Mouse (Mus musculus): ENCODE measurements around the gene Zdhhc12. TPM values are rescaled to one million over a fixed set of nuclear protein-coding genes. Genes with fewer than 3 reads are reported as not detected.

Zdhhc12 gene
- polyA plus RNA-seq, 1 experiment from 2014 or later = 20.5 TPM

GRCm38 (mm10) chr2:30092280-30092918 is 1.0 kb downstream of the Zdhhc12 start:
- H3K4me1 ChIP-seq = peaks cover 20% of the 10 kb centered on the region
- no peak for ATAC-seq (replicated peaks)
- H3K9ac ChIP-seq = no peak overlapping the region
- peak overlapping the region; percentile 85 for H3K4me2 ChIP-seq
- WGBS = 53% methylated on average over 6 of the region's 6 CpGs
- 0 out of 2 replicates have a peak, but pooled peaks cover 4% of the 10 kb centered on the region for H3K36me3 ChIP-seq (replicated peaks)
- no peaks in the 10 kb centered on the region for H3K27me3 ChIP-seq (replicated peaks)
- 0 out of 2 replicates have a peak overlapping the region, but pooled peaks have one; percentile 60 for H3K4me3 ChIP-seq
- H3K27ac ChIP-seq = no peak overlapping the region
- no peaks in the 10 kb centered on the region for H3K9me3 ChIP-seq

GRCm38 (mm10) chr2:30091521-30091920 is 1.9 kb downstream of the Zdhhc12 start:
- Histone ChIP-seq H3K27me3 (replicated peaks) (no peaks in the 10 kb centered on the region), H3K27ac (no peak overlapping the region), H3K4me2 (no peak overlapping the region), H3K4me3 (no peak overlapping the region), H3K9ac (no peak overlapping the region), H3K36me3 (replicated peaks) (no peaks in the 10 kb centered on the region), H3K9me3 (no peaks in the 10 kb centered on the region), H3K4me1 (peaks cover 20% of the 10 kb centered on the region)
- no peak for ATAC-seq (replicated peaks)
- WGBS = 90% methylated on average over 12 of the region's 12 CpGs

- H3K9me3 ChIP-seq = no peaks in the 10 kb centered on the region
- H3K9ac ChIP-seq = no peak overlapping the region
- no peak overlapping the region for H3K4me3 ChIP-seq
- H3K4me2 ChIP-seq = no peak overlapping the region
- no peaks in the 10 kb centered on the region for H3K36me3 ChIP-seq (replicated peaks)
- WGBS = 94% methylated on average over 4 of the region's 4 CpGs
- H3K27ac ChIP-seq = no peak overlapping the region
- H3K4me1 ChIP-seq = peaks cover 6% of the 10 kb centered on the region; the same call in 1 of the 2 replicates
- no peak for ATAC-seq (replicated peaks)
- no peaks in the 10 kb centered on the region for H3K27me3 ChIP-seq (replicated peaks)
Observed at GRCm38 (mm10) chr2:30087310-30087709, 6.1 kb downstream of the Zdhhc12 start.

GRCm38 (mm10) chr2:30084632-30085031 is 8.8 kb downstream of the Zdhhc12 start:
- Histone ChIP-seq H3K4me1 (peaks cover 6% of the 10 kb centered on the region; the same call in 1 of the 2 replicates), H3K4me2 (peak overlapping the region; percentile 42), H3K27ac (no peak overlapping the region), H3K27me3 (replicated peaks) (no peaks in the 10 kb centered on the region), H3K9me3 (no peaks in the 10 kb centered on the region), H3K9ac (peak overlapping the region; percentile 17; the same call in 1 of the 2 replicates), H3K4me3 (peak overlapping the region; percentile 16; the same call in 1 of the 2 replicates), H3K36me3 (replicated peaks) (no peaks in the 10 kb centered on the region)
- WGBS = 13% methylated on average over 12 of the region's 12 CpGs
- 0 out of 2 replicates have a peak, but pooled peaks have one; percentile 48 for ATAC-seq (replicated peaks)

GRCm38 (mm10) chr2:30084113-30084512 is 9.3 kb downstream of the Zdhhc12 start:
- Histone ChIP-seq H3K36me3 (replicated peaks) (no peaks in the 10 kb centered on the region), H3K9me3 (no peaks in the 10 kb centered on the region), H3K4me3 (no peak overlapping the region), H3K4me1 (peaks cover 6% of the 10 kb centered on the region; the same call in 1 of the 2 replicates), H3K9ac (0 out of 2 replicates have a peak overlapping the region, but pooled peaks have one; percentile 17), H3K4me2 (peak overlapping the region; percentile 42), H3K27ac (no peak overlapping the region), H3K27me3 (replicated peaks) (no peaks in the 10 kb centered on the region)
- WGBS = 59% methylated on average over 5 of the region's 5 CpGs
- no peak for ATAC-seq (replicated peaks)

GRCm38 (mm10) chr2:30080181-30080800 is 13.2 kb downstream of the Zdhhc12 start:
- H3K9me3 ChIP-seq = no peaks in the 10 kb centered on the region
- H3K9ac ChIP-seq = no peak overlapping the region
- no peak overlapping the region for H3K27ac ChIP-seq
- no peaks in the 10 kb centered on the region for H3K27me3 ChIP-seq (replicated peaks)
- WGBS = 93% methylated on average over 15 of the region's 15 CpGs
- ATAC-seq (replicated peaks) = no peak
- H3K4me2 ChIP-seq = no peak overlapping the region
- no peaks in the 10 kb centered on the region for H3K36me3 ChIP-seq (replicated peaks)
- H3K4me3 ChIP-seq = no peak overlapping the region
- peaks cover 18% of the 10 kb centered on the region for H3K4me1 ChIP-seq

GRCm38 (mm10) chr2:30078760-30079159 is 14.7 kb downstream of the Zdhhc12 start:
- H3K36me3 ChIP-seq (replicated peaks) = no peaks in the 10 kb centered on the region
- H3K27me3 ChIP-seq (replicated peaks) = no peaks in the 10 kb centered on the region
- no peak overlapping the region for H3K4me2 ChIP-seq
- no peak overlapping the region for H3K9ac ChIP-seq
- WGBS = 67% methylated on average over 4 of the region's 4 CpGs
- no peak overlapping the region for H3K4me3 ChIP-seq
- H3K4me1 ChIP-seq = peaks cover 12% of the 10 kb centered on the region
- no peak overlapping the region for H3K27ac ChIP-seq
- no peaks in the 10 kb centered on the region for H3K9me3 ChIP-seq
- ATAC-seq (replicated peaks) = no peak

GRCm38 (mm10) chr2:30078349-30078712 is 15.1 kb downstream of the Zdhhc12 start:
- Histone ChIP-seq H3K4me1 (peaks cover 12% of the 10 kb centered on the region), H3K4me3 (no peak overlapping the region; the same call in 1 of the 2 replicates), H3K4me2 (no peak overlapping the region), H3K9me3 (no peaks in the 10 kb centered on the region), H3K27ac (no peak overlapping the region), H3K9ac (no peak overlapping the region), H3K36me3 (replicated peaks) (no peaks in the 10 kb centered on the region), H3K27me3 (replicated peaks) (no peaks in the 10 kb centered on the region)
- ATAC-seq (replicated peaks) = no peak
- WGBS = 22% methylated on average over 10 of the region's 10 CpGs

GRCm38 (mm10) chr2:30077502-30078348 is 15.7 kb downstream of the Zdhhc12 start, which contains the start of gene Pkn3:
Gene Pkn3 (plus strand): TSS chr2:30077684.
- under 1% methylated on average over 52 of the region's 53 CpGs for WGBS
- H3K27ac ChIP-seq = no peak within 1 kb of the TSS
- H3K4me3 ChIP-seq = peak within 1 kb of the TSS; percentile 43
- no peaks in the 10 kb centered on the region for H3K9me3 ChIP-seq
- no peak within 1 kb of the TSS; the same call in 1 of the 2 replicates for H3K9ac ChIP-seq
- peak within 1 kb of the TSS; percentile 91 for H3K4me2 ChIP-seq
- ATAC-seq (replicated peaks) = peak; percentile 61
- peaks cover 2% of the 10 kb centered on the region; the same call in 1 of the 2 replicates for H3K36me3 ChIP-seq (replicated peaks)
- H3K27me3 ChIP-seq (replicated peaks) = no peaks in the 10 kb centered on the region
- peaks cover 12% of the 10 kb centered on the region for H3K4me1 ChIP-seq

- H3K36me3 ChIP-seq (replicated peaks) = peaks cover 6% of the 10 kb centered on the region
- no peak overlapping the region; the same call in 1 of the 2 replicates for H3K9ac ChIP-seq
- H3K4me3 ChIP-seq = peak overlapping the region; percentile 43
- peak overlapping the region; percentile 91 for H3K4me2 ChIP-seq
- H3K9me3 ChIP-seq = no peaks in the 10 kb centered on the region
- H3K27ac ChIP-seq = no peak overlapping the region
- 73% methylated on average over 6 of the region's 6 CpGs for WGBS
- no peaks in the 10 kb centered on the region for H3K27me3 ChIP-seq (replicated peaks)
- peaks cover 12% of the 10 kb centered on the region for H3K4me1 ChIP-seq
- 0 out of 2 replicates have a peak, but pooled peaks have one; percentile 19 for ATAC-seq (replicated peaks)
Observed at GRCm38 (mm10) chr2:30076959-30077358, 16.5 kb downstream of the Zdhhc12 start.

GRCm38 (mm10) chr2:30076439-30076838 is 17.0 kb downstream of the Zdhhc12 start:
- Histone ChIP-seq H3K4me1 (peaks cover 12% of the 10 kb centered on the region), H3K27me3 (replicated peaks) (no peaks in the 10 kb centered on the region), H3K4me3 (no peak overlapping the region), H3K4me2 (no peak overlapping the region), H3K27ac (no peak overlapping the region), H3K36me3 (replicated peaks) (peaks cover 8% of the 10 kb centered on the region), H3K9me3 (no peaks in the 10 kb centered on the region), H3K9ac (no peak overlapping the region)
- WGBS = 93% methylated on average over 9 of the region's 9 CpGs
- no peak for ATAC-seq (replicated peaks)

GRCm38 (mm10) chr2:30075625-30076024 is 17.8 kb downstream of the Zdhhc12 start:
- Histone ChIP-seq H3K4me2 (no peak overlapping the region), H3K9me3 (no peaks in the 10 kb centered on the region), H3K4me1 (peaks cover 12% of the 10 kb centered on the region), H3K27ac (no peak overlapping the region), H3K27me3 (replicated peaks) (no peaks in the 10 kb centered on the region), H3K36me3 (replicated peaks) (peaks cover 9% of the 10 kb centered on the region), H3K9ac (no peak overlapping the region), H3K4me3 (no peak overlapping the region)
- WGBS = 90% methylated on average over 3 of the region's 3 CpGs
- no peak for ATAC-seq (replicated peaks)
